Mouse (Mus musculus): Measurements from ENCODE around the gene Gm20605.

- TF ChIP-seq CTCF (IDR thresholded peaks at IDR 0.05; ENCODE audit: low read depth) (no peak), EP300 (IDR thresholded peaks at IDR 0.05; ENCODE audit: low read depth) (no peak)
Measured at GRCm38 (mm10) chr5:137660064-137660688, 31.2 kb downstream of the Gm20605 start.
